Mouse (Mus musculus) liver, embryonic 14.5 days (tissue): ENCODE measurements around the gene Dlg1. TPM values are rescaled to one million over a fixed set of nuclear protein-coding genes. Genes with fewer than 3 reads are reported as not detected.

Experiments used
- ATAC-seq: fragments of 200-750 bp; cut with Nextera tagmentation; 2 replicates; pipeline ENCODE4 v1.8.0; 2017; ENCODE audit warnings: moderate number of reproducible peaks, mild to moderate bottlenecking, moderate library complexity; ENCODE audit not compliant: insufficient read depth
- DNase-seq, 3 experiments: peaks; one replicate each; pipeline ENCODE4 v3.0.0-alpha.2; 2012 to 2013; ENCODE audit warnings: low read depth in 3 of 3, low spot score in 3 of 3
- H3K27ac ChIP-seq: fragments of 300-500 bp; sonication (generic); 2 replicates; pipeline ENCODE4 v1.5.1; 2014; ENCODE audit warnings: moderate library complexity, mild to moderate bottlenecking, control low read depth, inconsistent platforms
- H3K27me3 ChIP-seq: fragments of 300-500 bp; sonication (generic); 2 replicates; pipeline ENCODE4 v1.6.1; 2014; ENCODE audit warnings: mild to moderate bottlenecking, low read length, moderate library complexity; ENCODE audit not compliant: control insufficient read depth, insufficient read depth
- H3K36me3 ChIP-seq: fragments of 300-500 bp; sonication (generic); replicated peaks from 2 replicates; pipeline ENCODE4 v1.6.1; 2014; ENCODE audit warnings: low read depth; ENCODE audit not compliant: control insufficient read depth, insufficient read depth
- H3K4me1 ChIP-seq, 2 experiments: fragments of 200-500 bp in 1 of 2; fragments of 300-500 bp in 1 of 2; sonication (generic) in 1 of 2; replicated peaks; 2 replicates each; pipeline ENCODE4 v1.6.1; 2012 to 2014; ENCODE audit warnings: antibody characterized with exemption in 1 of 2, inconsistent platforms in 1 of 2, low read length in 1 of 2; ENCODE audit not compliant: control insufficient read depth in 2 of 2, insufficient read depth in 2 of 2
- H3K4me2 ChIP-seq: fragments of 300-500 bp; sonication (generic); 2 replicates; pipeline ENCODE4 v1.6.1; 2014; ENCODE audit warnings: low read depth, mild to moderate bottlenecking, control low read depth, moderate library complexity
- H3K4me3 ChIP-seq, 2 experiments: fragments of 200-500 bp in 1 of 2; fragments of 300-500 bp in 1 of 2; sonication (generic) in 1 of 2; 2 replicates each; pipeline ENCODE4 v1.5.1; 2012 to 2014; ENCODE audit warnings: low read depth in 2 of 2, low read length in 2 of 2, mild to moderate bottlenecking in 2 of 2, control low read depth in 1 of 2, inconsistent platforms in 1 of 2, moderate library complexity in 1 of 2; ENCODE audit not compliant: insufficient read depth in 1 of 2
- H3K9ac ChIP-seq: fragments of 300-500 bp; sonication (generic); replicated peaks from 2 replicates; pipeline ENCODE4 v1.6.1; 2014; ENCODE audit warnings: mild to moderate bottlenecking, control low read depth, moderate library complexity
- H3K9me3 ChIP-seq: fragments of 300-500 bp; sonication (generic); 2 replicates; pipeline ENCODE4 v1.6.1; 2016; ENCODE audit warnings: low read length, mixed read lengths; ENCODE audit not compliant: control insufficient read depth
- CTCF ChIP-seq: IDR thresholded peaks from 2 replicates; pipeline ENCODE4 v1.5.1; 2016; ENCODE audit warnings: antibody characterized with exemption, low read depth, control low read depth
- EP300 ChIP-seq: IDR thresholded peaks from 2 replicates; pipeline ENCODE4 v1.6.1; 2016; ENCODE audit warnings: antibody characterized with exemption, low read depth
- WGBS: fragments of 180-500 bp; shearing (Covaris S2); extraction: QIAGEN DNeasy Blood & Tissue Kit; methylation state at CpG from one replicate; pipeline ENCODE4 v1.1.7; 2014; ENCODE audit not compliant: insufficient replicate concordance; 5-methylcytosine and 5-hydroxymethylcytosine counted together
- polyA plus RNA-seq, 2 experiments: library from polyadenylated mRNA; depleted of rRNA in 1 of 2; stranded (reverse) in 1 of 2; unstranded in 1 of 2; fragments of >200 nt; fragmentation: Nextera tagmentation in 1 of 2; extraction: Ambion mirVana in 1 of 2; gene quantifications; 2 replicates each; pipeline versions ENCODE4 v1.2.1 to v1.2.3; 2012 to 2014

The Dlg1 gene
- polyA plus RNA-seq, 2 experiments: 7.3 to 12.9 TPM

DNA sequence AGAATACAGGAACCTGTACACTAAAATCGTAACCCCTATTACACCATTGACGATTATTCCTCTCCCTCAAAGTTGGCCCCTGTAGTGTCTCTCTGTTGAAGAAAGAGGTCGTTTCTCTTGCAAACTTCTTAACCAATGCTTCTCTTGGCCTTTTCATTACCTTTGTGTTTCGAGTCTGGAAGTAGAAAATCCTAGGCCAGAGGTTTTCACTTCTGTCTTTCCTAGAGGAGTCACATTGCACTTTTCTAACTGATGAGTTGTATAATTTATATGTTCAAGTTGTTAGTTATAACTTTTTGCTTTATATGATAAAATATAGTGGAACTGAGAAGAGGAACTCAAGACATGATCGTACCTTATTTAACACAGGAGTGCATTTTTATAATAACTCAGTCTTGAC is 93.2 kb downstream of the Dlg1 start:
- no peak for ATAC-seq
- no peak overlapping the region for H3K27ac ChIP-seq
- no peak overlapping the region for H3K4me3 ChIP-seq
- H3K27me3 ChIP-seq: no peaks in the 10 kb centered on the region
- no peak overlapping the region for H3K9ac ChIP-seq
- no peak overlapping the region for H3K4me2 ChIP-seq
- no peaks in the 10 kb centered on the region for H3K4me1 ChIP-seq
- DNase-seq: no peak
- whole genome bisulfite sequencing: 68% methylated on average over 5 of the region's 5 CpGs
- H3K36me3 ChIP-seq: no peaks in the 10 kb centered on the region
- no peaks in the 10 kb centered on the region for H3K9me3 ChIP-seq
- no peak for TF ChIP-seq CTCF
- no peak for TF ChIP-seq EP300

DNA sequence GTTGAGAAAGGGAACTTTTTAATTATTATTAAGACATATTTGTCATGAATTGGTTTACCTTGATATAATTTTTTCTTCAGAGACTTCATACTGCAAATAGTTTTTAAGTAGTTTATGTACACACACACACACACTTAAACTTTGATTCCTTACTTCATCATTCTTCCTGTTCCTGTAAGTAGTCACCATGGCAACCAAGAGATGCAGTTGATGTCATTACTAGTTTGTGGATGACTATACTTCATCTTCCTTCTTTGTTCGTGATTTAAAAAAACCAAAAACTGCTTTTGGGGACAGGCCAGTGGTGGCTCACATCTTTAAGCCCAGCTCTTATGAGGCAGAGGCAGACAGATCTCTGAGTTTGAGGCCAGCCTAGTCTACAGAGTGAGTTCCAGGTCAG is 94.4 kb downstream of the Dlg1 start:
- no peak overlapping the region for H3K27ac ChIP-seq
- no peak overlapping the region for H3K4me3 ChIP-seq
- H3K4me1 ChIP-seq: no peaks in the 10 kb centered on the region
- no peaks in the 10 kb centered on the region for H3K36me3 ChIP-seq
- no peak overlapping the region for H3K9ac ChIP-seq
- TF ChIP-seq CTCF (no peak), EP300 (no peak)
- no peaks in the 10 kb centered on the region for H3K27me3 ChIP-seq
- 60% methylated on average over 1 of the region's 1 CpGs for WGBS
- ATAC-seq: no peak
- no peak overlapping the region for H3K4me2 ChIP-seq
- H3K9me3 ChIP-seq: no peaks in the 10 kb centered on the region
- no peak for DNase-seq

DNA sequence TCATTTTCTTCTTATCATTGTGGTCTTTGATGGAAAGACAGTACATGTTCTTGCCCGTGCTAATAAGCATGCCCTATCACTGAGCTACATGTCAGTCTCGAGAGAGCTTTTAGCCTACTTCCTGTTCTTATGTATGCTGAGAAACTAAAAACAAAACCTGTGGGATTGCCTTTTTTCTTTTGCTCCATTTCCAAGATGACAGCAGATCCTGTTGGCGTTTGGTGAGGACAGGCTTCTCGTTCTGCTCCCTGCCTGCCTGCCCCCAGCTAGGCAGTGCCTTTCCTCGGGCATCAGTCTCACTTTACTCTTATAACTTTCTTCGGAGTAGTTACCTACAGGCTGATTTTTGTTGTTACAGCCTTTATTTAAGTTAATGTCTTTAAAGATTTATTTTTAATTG is 96.2 kb downstream of the Dlg1 start:
- 57% methylated on average over 6 of the region's 6 CpGs for WGBS
- Histone ChIP-seq H3K4me1 (no peaks in the 10 kb centered on the region), H3K9me3 (no peaks in the 10 kb centered on the region), H3K4me2 (no peak overlapping the region), H3K9ac (no peak overlapping the region), H3K27me3 (no peaks in the 10 kb centered on the region), H3K27ac (no peak overlapping the region), H3K36me3 (no peaks in the 10 kb centered on the region), H3K4me3 (no peak overlapping the region)
- no peak for TF ChIP-seq EP300
- TF ChIP-seq CTCF: no peak
- DNase-seq (no peak), ATAC-seq (no peak)

DNA sequence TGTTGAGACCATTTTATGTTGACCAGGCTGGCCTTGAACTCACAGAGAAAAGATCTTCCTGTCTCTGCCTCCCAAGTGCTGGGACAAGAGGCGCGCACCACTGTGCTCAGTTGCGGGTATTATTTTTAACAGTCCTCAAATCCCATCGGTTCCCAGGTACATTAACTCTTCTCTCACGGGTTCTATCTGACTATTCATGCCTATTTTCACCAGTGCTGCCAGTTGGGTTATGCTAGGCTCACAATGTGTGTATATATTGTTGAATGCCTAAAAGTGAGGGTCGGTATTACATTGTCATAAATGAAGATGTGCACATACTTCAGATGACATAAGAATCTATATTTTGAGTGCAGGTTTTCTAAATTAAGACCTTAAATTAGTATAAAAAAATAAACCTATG is 103.1 kb downstream of the Dlg1 start:
- Histone ChIP-seq H3K36me3 (no peaks in the 10 kb centered on the region), H3K9me3 (no peaks in the 10 kb centered on the region), H3K4me3 (no peak overlapping the region), H3K9ac (no peak overlapping the region), H3K4me1 (0 out of 4 replicates have a peak, but pooled peaks cover 0 to 2% of the 10 kb centered on the region in 2 experiments), H3K27me3 (no peaks in the 10 kb centered on the region), H3K4me2 (no peak overlapping the region), H3K27ac (no peak overlapping the region)
- DNase-seq (no peak), ATAC-seq (no peak)
- no peak for TF ChIP-seq EP300
- TF ChIP-seq CTCF: no peak
- WGBS: 86% methylated on average over 6 of the region's 6 CpGs

DNA sequence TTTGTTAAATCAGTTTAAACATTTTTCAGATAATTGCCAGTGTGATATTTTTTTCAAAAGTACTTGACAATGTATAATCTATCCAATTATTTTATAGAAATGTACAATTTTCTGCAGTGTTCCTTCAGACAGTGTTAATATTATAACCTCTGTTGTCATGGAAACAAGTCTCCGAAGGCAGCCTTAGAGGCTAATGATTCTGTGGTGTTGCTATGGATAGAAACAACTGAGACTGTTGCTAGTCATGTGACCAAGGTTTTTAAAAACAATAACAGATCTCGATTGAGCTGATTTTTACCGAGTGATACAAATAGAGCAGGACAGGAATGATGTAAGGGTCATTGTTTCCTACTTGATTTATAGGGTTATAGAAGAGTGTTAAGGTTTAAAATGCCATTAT is 103.5 kb downstream of the Dlg1 start:
- WGBS: 68% methylated on average over 3 of the region's 3 CpGs
- TF ChIP-seq CTCF (no peak), EP300 (no peak)
- no peak for ATAC-seq

DNA sequence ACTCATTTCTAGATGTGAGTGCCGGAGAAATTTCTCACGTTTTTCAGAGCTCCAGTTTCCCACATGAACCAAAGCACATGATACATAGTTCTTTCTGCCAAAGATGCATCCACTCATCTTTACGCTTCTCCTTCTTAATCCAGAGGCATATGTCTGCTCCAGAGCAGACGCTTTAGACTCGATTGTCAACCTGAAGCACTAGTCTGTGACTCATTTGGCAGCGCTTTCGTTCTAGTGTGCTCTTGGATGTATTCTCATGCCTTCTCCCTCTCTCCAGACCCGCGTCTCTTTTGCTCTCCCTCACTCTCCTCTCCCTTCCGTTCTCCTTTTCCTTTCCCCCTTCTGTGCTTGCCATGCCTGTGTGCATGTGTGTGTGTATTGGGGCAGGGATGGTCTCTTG is 112.7 kb downstream of the Dlg1 start:
- WGBS: 74% methylated on average over 10 of the region's 10 CpGs
- H3K4me3 ChIP-seq: no peak overlapping the region
- no peaks in the 10 kb centered on the region for H3K4me1 ChIP-seq
- H3K9ac ChIP-seq: no peak overlapping the region
- TF ChIP-seq CTCF (no peak), EP300 (no peak)
- no peaks in the 10 kb centered on the region for H3K36me3 ChIP-seq
- no peaks in the 10 kb centered on the region for H3K27me3 ChIP-seq
- H3K27ac ChIP-seq: no peak overlapping the region
- DNase-seq (no peak), ATAC-seq (no peak)
- no peaks in the 10 kb centered on the region for H3K9me3 ChIP-seq
- no peak overlapping the region for H3K4me2 ChIP-seq

More for the DNA sequence above, 103.5 kb downstream of the Dlg1 start:
- no peak for DNase-seq
- Histone ChIP-seq H3K4me2 (no peak overlapping the region), H3K4me1 (0 out of 4 replicates have a peak, but pooled peaks cover 0 to 2% of the 10 kb centered on the region in 2 experiments), H3K9ac (no peak overlapping the region), H3K4me3 (no peak overlapping the region), H3K27ac (no peak overlapping the region), H3K9me3 (no peaks in the 10 kb centered on the region), H3K27me3 (no peaks in the 10 kb centered on the region), H3K36me3 (no peaks in the 10 kb centered on the region)
